Mouse (Mus musculus) gastrocnemius, postnatal 25 days (tissue): Measurements from ENCODE around the gene Psd4. TPM values are rescaled to one million over a fixed set of nuclear protein-coding genes. Genes with fewer than 3 reads are reported as not detected.

ENCODE experiments used
- DNase-seq: peaks from one replicate; pipeline ENCODE4 v3.0.0; 2022
- long read RNA-seq, 2 experiments: library from polyadenylated mRNA; stranded (forward); transcript quantifications; one replicate each; pipeline ENCODE4 v2.0.0; 2021
- total RNA-seq, 2 experiments: library from RNA; stranded (reverse); gene quantifications; 1 replicate in 1 of 2; 2 replicates in 1 of 2; pipeline ENCODE4 v1.2.3; 2021

Gene Psd4
- total RNA-seq, result under 1 TPM; 0.13 to 0.49 TPM
- long read RNA-seq, experiment 1, result 0 reads
- long read RNA-seq, experiment 2, result 0 reads

- peak; percentile 31 for DNase-seq
These were observed at the start of gene Psd4 for GRCm38 (mm10) chr2:24367030-24367894. TSS of gene Psd4 (plus strand) at chr2:24367580.

GRCm38 (mm10) chr2:24317919-24318598 lies 49.3 kb upstream of the Psd4 start:
- DNase-seq, result no peak

- no peak for DNase-seq
These were observed 32.0 kb upstream of the Psd4 start for GRCm38 (mm10) chr2:24335333-24335732.

GRCm38 (mm10) chr2:24336545-24336944 lies 30.8 kb upstream of the Psd4 start, which contains the start of gene Il1rn:
TSS of gene Il1rn (plus strand) at chr2:24336853.
- DNase-seq, result no peak

GRCm38 (mm10) chr2:24341395-24341885 lies 25.9 kb upstream of the Psd4 start:
- DNase-seq, result no peak

- no peak for DNase-seq
These were observed 22.8 kb upstream of the Psd4 start for GRCm38 (mm10) chr2:24344619-24345018.

- DNase-seq, result no peak
These were observed 22.3 kb upstream of the Psd4 start for GRCm38 (mm10) chr2:24345056-24345455.

GRCm38 (mm10) chr2:24347926-24348325 lies 19.5 kb upstream of the Psd4 start:
- no peak for DNase-seq

- no peak for DNase-seq
These were observed 16.2 kb upstream of the Psd4 start for GRCm38 (mm10) chr2:24351159-24351558.

GRCm38 (mm10) chr2:24353042-24353441 lies 14.3 kb upstream of the Psd4 start:
- no peak for DNase-seq

- DNase-seq, result no peak
These were observed 9.7 kb upstream of the Psd4 start for GRCm38 (mm10) chr2:24357642-24358041.

- DNase-seq, result no peak
These were observed 8.0 kb upstream of the Psd4 start for GRCm38 (mm10) chr2:24359347-24359746.

- no peak for DNase-seq
These were observed 3.6 kb upstream of the Psd4 start for GRCm38 (mm10) chr2:24363818-24364217.

GRCm38 (mm10) chr2:24366214-24366975 lies 985 bp upstream of the Psd4 start:
- DNase-seq, result no peak

GRCm38 (mm10) chr2:24367895-24368261 lies 498 bp downstream of the Psd4 start:
- DNase-seq, result no peak

- DNase-seq, result no peak
These were observed 11.5 kb downstream of the Psd4 start for GRCm38 (mm10) chr2:24378747-24379450.

GRCm38 (mm10) chr2:24382456-24383230 lies 15.3 kb downstream of the Psd4 start:
- no peak for DNase-seq

GRCm38 (mm10) chr2:24383636-24384035 lies 16.3 kb downstream of the Psd4 start:
- no peak for DNase-seq

GRCm38 (mm10) chr2:24384393-24384792 lies 17.0 kb downstream of the Psd4 start:
- DNase-seq, result no peak

- no peak for DNase-seq
These were observed 18.0 kb downstream of the Psd4 start for GRCm38 (mm10) chr2:24385111-24385961.
